Mouse (Mus musculus) embryonic facial prominence, embryonic 15.5 days (tissue): ENCODE measurements around the gene Cnst. TPM values are rescaled to one million over a fixed set of nuclear protein-coding genes. Genes with fewer than 3 reads are reported as not detected.

ENCODE experiments used
- ATAC-seq: fragments of 200-750 bp; cut with Nextera tagmentation; 2 replicates; pipeline ENCODE4 v1.8.0; 2017; ENCODE audit warnings: low read depth, moderate TSS enrichment; ENCODE audit not compliant: insufficient number of reproducible peaks, low FRiP score, low TSS enrichment
- H3K27ac ChIP-seq: fragments of 300-500 bp; sonication (generic); replicated peaks from 2 replicates; pipeline ENCODE4 v1.5.1; 2015; ENCODE audit warnings: mild to moderate bottlenecking, inconsistent platforms
- H3K27me3 ChIP-seq: fragments of 300-500 bp; sonication (generic); 2 replicates; pipeline ENCODE4 v1.6.1; 2015; ENCODE audit warnings: inconsistent platforms
- H3K36me3 ChIP-seq: fragments of 300-500 bp; sonication (generic); 2 replicates; pipeline ENCODE4 v1.6.1; 2015; ENCODE audit warnings: mild to moderate bottlenecking, inconsistent platforms
- H3K4me1 ChIP-seq: fragments of 300-500 bp; sonication (generic); 2 replicates; pipeline ENCODE4 v1.6.1; 2015; ENCODE audit warnings: inconsistent platforms
- H3K4me2 ChIP-seq: fragments of 300-500 bp; sonication (generic); replicated peaks from 2 replicates; pipeline ENCODE4 v1.6.1; 2015; ENCODE audit warnings: mild to moderate bottlenecking, inconsistent platforms
- H3K4me3 ChIP-seq: fragments of 300-500 bp; sonication (generic); replicated peaks from 2 replicates; pipeline ENCODE4 v1.5.1; 2015; ENCODE audit warnings: mild to moderate bottlenecking, inconsistent platforms
- H3K9ac ChIP-seq: fragments of 300-500 bp; sonication (generic); 2 replicates; pipeline ENCODE4 v1.6.1; 2015; ENCODE audit warnings: inconsistent platforms
- H3K9me3 ChIP-seq: fragments of 300-500 bp; sonication (generic); replicated peaks from 2 replicates; pipeline ENCODE4 v1.6.1; 2016; ENCODE audit warnings: inconsistent platforms
- WGBS: fragments of 180-500 bp; shearing (Covaris S2); methylation state at CpG from one replicate; pipeline ENCODE4 v1.1.7; 2015; 5-methylcytosine and 5-hydroxymethylcytosine counted together
- polyA plus RNA-seq: library from polyadenylated mRNA; unstranded; fragments of >200 nt; fragmentation: Nextera tagmentation; extraction: Ambion mirVana; gene quantifications from 2 replicates; pipeline ENCODE4 v1.2.1, GENCODE M21; 2015

The Cnst gene
- polyA plus RNA-seq, 1 experiment from 2014 or later: 16.7 TPM

GRCm38 (mm10) chr1:179580200-179580599, 34.0 kb downstream of the Cnst start:
- Histone ChIP-seq H3K9ac (no peak overlapping the region), H3K9me3 (no peaks in the 10 kb centered on the region), H3K27ac (no peak overlapping the region), H3K27me3 (no peaks in the 10 kb centered on the region), H3K4me3 (no peak overlapping the region), H3K4me2 (no peak overlapping the region), H3K36me3 (peaks cover 9% of the 10 kb centered on the region; the same call in 1 of the 2 replicates), H3K4me1 (0 out of 2 replicates have a peak, but pooled peaks cover 4% of the 10 kb centered on the region)
- WGBS: 74% methylated on average over 8 of the region's 8 CpGs
- ATAC-seq: no peak

- no peaks in the 10 kb centered on the region for H3K9me3 ChIP-seq
- ATAC-seq: no peak
- peaks cover 8% of the 10 kb centered on the region; the same call in 1 of the 2 replicates for H3K4me1 ChIP-seq
- no peak overlapping the region for H3K9ac ChIP-seq
- H3K36me3 ChIP-seq: peaks cover 9% of the 10 kb centered on the region; the same call in 1 of the 2 replicates
- H3K27me3 ChIP-seq: no peaks in the 10 kb centered on the region
- no peak overlapping the region for H3K27ac ChIP-seq
- H3K4me3 ChIP-seq: no peak overlapping the region
- WGBS: 77% methylated on average over 10 of the region's 10 CpGs
- H3K4me2 ChIP-seq: no peak overlapping the region
Observed at GRCm38 (mm10) chr1:179581422-179581821, 35.3 kb downstream of the Cnst start.

GRCm38 (mm10) chr1:179582021-179582433, 35.9 kb downstream of the Cnst start:
- Histone ChIP-seq H3K9ac (no peak overlapping the region), H3K36me3 (peaks cover 9% of the 10 kb centered on the region; the same call in 1 of the 2 replicates), H3K4me3 (no peak overlapping the region), H3K4me1 (peaks cover 14% of the 10 kb centered on the region), H3K9me3 (no peaks in the 10 kb centered on the region), H3K27ac (no peak overlapping the region), H3K4me2 (no peak overlapping the region), H3K27me3 (no peaks in the 10 kb centered on the region)
- 46% methylated on average over 6 of the region's 6 CpGs for WGBS
- no peak for ATAC-seq

- no peak overlapping the region for H3K4me2 ChIP-seq
- H3K4me3 ChIP-seq: no peak overlapping the region
- 92% methylated on average over 3 of the region's 3 CpGs for WGBS
- H3K9me3 ChIP-seq: no peaks in the 10 kb centered on the region
- H3K9ac ChIP-seq: no peak overlapping the region
- no peaks in the 10 kb centered on the region for H3K27me3 ChIP-seq
- ATAC-seq: no peak
- peaks cover 9% of the 10 kb centered on the region; the same call in 1 of the 2 replicates for H3K36me3 ChIP-seq
- H3K4me1 ChIP-seq: peaks cover 16% of the 10 kb centered on the region
- H3K27ac ChIP-seq: no peak overlapping the region
Observed at GRCm38 (mm10) chr1:179583090-179583489, 36.9 kb downstream of the Cnst start.

GRCm38 (mm10) chr1:179584220-179584619, 38.0 kb downstream of the Cnst start:
- H3K9me3 ChIP-seq: no peaks in the 10 kb centered on the region
- H3K27ac ChIP-seq: no peak overlapping the region
- peaks cover 9% of the 10 kb centered on the region; the same call in 1 of the 2 replicates for H3K36me3 ChIP-seq
- WGBS: 87% methylated on average over 4 of the region's 4 CpGs
- ATAC-seq: no peak
- peaks cover 16% of the 10 kb centered on the region for H3K4me1 ChIP-seq
- H3K4me3 ChIP-seq: no peak overlapping the region
- no peaks in the 10 kb centered on the region for H3K27me3 ChIP-seq
- H3K4me2 ChIP-seq: no peak overlapping the region
- no peak overlapping the region for H3K9ac ChIP-seq

GRCm38 (mm10) chr1:179585646-179586045, 39.5 kb downstream of the Cnst start:
- Histone ChIP-seq H3K4me2 (no peak overlapping the region), H3K9me3 (no peaks in the 10 kb centered on the region), H3K36me3 (no peaks in the 10 kb centered on the region), H3K4me1 (peaks cover 16% of the 10 kb centered on the region), H3K4me3 (no peak overlapping the region), H3K27ac (no peak overlapping the region), H3K9ac (no peak overlapping the region), H3K27me3 (no peaks in the 10 kb centered on the region)
- no peak for ATAC-seq
- 78% methylated on average over 9 of the region's 9 CpGs for WGBS

- Histone ChIP-seq H3K27ac (no peak overlapping the region), H3K27me3 (no peaks in the 10 kb centered on the region), H3K9me3 (no peaks in the 10 kb centered on the region), H3K4me2 (no peak overlapping the region), H3K4me1 (peaks cover 13% of the 10 kb centered on the region), H3K4me3 (no peak overlapping the region), H3K9ac (no peak overlapping the region), H3K36me3 (no peaks in the 10 kb centered on the region)
- WGBS: 26% methylated on average over 3 of the region's 3 CpGs
- no peak for ATAC-seq
Observed at GRCm38 (mm10) chr1:179586430-179587095, 40.4 kb downstream of the Cnst start.

- peaks cover 13% of the 10 kb centered on the region for H3K4me1 ChIP-seq
- H3K27me3 ChIP-seq: no peaks in the 10 kb centered on the region
- no peak overlapping the region for H3K4me2 ChIP-seq
- H3K4me3 ChIP-seq: no peak overlapping the region
- H3K27ac ChIP-seq: no peak overlapping the region
- H3K9ac ChIP-seq: no peak overlapping the region
- 73% methylated on average over 4 of the region's 4 CpGs for WGBS
- H3K36me3 ChIP-seq: peaks cover 4% of the 10 kb centered on the region; the same call in 1 of the 2 replicates
- H3K9me3 ChIP-seq: no peaks in the 10 kb centered on the region
- no peak for ATAC-seq
Observed at GRCm38 (mm10) chr1:179588230-179588629, 42.1 kb downstream of the Cnst start.

GRCm38 (mm10) chr1:179591639-179592038, 45.5 kb downstream of the Cnst start:
- H3K36me3 ChIP-seq: peaks cover 4% of the 10 kb centered on the region; the same call in 1 of the 2 replicates
- H3K4me2 ChIP-seq: no peak overlapping the region
- H3K4me3 ChIP-seq: no peak overlapping the region
- no peak overlapping the region for H3K9ac ChIP-seq
- peak; percentile 34; the same call in 1 of the 2 replicates for ATAC-seq
- no peak overlapping the region for H3K27ac ChIP-seq
- H3K27me3 ChIP-seq: no peaks in the 10 kb centered on the region
- no peaks in the 10 kb centered on the region for H3K9me3 ChIP-seq
- peaks cover 6% of the 10 kb centered on the region for H3K4me1 ChIP-seq
- 77% methylated on average over 12 of the region's 12 CpGs for WGBS

- H3K4me2 ChIP-seq: no peak overlapping the region
- H3K4me3 ChIP-seq: no peak overlapping the region
- peaks cover 1% of the 10 kb centered on the region; the same call in 1 of the 2 replicates for H3K4me1 ChIP-seq
- no peak for ATAC-seq
- no peaks in the 10 kb centered on the region for H3K9me3 ChIP-seq
- H3K27me3 ChIP-seq: no peaks in the 10 kb centered on the region
- H3K36me3 ChIP-seq: peaks cover 4% of the 10 kb centered on the region; the same call in 1 of the 2 replicates
- WGBS: 74% methylated on average over 2 of the region's 2 CpGs
- no peak overlapping the region for H3K9ac ChIP-seq
- H3K27ac ChIP-seq: no peak overlapping the region
Observed at GRCm38 (mm10) chr1:179592143-179592542, 46.0 kb downstream of the Cnst start.

GRCm38 (mm10) chr1:179592972-179593371, 46.8 kb downstream of the Cnst start:
- no peaks in the 10 kb centered on the region for H3K9me3 ChIP-seq
- no peak overlapping the region for H3K27ac ChIP-seq
- no peak overlapping the region for H3K4me2 ChIP-seq
- peaks cover 4% of the 10 kb centered on the region; the same call in 1 of the 2 replicates for H3K36me3 ChIP-seq
- no peak overlapping the region for H3K9ac ChIP-seq
- H3K4me3 ChIP-seq: no peak overlapping the region
- H3K4me1 ChIP-seq: no peaks in the 10 kb centered on the region
- H3K27me3 ChIP-seq: no peaks in the 10 kb centered on the region
- ATAC-seq: no peak
- 77% methylated on average over 7 of the region's 7 CpGs for WGBS

- no peaks in the 10 kb centered on the region for H3K27me3 ChIP-seq
- WGBS: 91% methylated on average over 6 of the region's 6 CpGs
- no peak overlapping the region for H3K4me3 ChIP-seq
- H3K36me3 ChIP-seq: no peaks in the 10 kb centered on the region
- no peaks in the 10 kb centered on the region for H3K4me1 ChIP-seq
- no peaks in the 10 kb centered on the region for H3K9me3 ChIP-seq
- no peak overlapping the region for H3K9ac ChIP-seq
- H3K27ac ChIP-seq: no peak overlapping the region
- no peak; the same call in 1 of the 2 replicates for ATAC-seq
- no peak overlapping the region for H3K4me2 ChIP-seq
Observed at GRCm38 (mm10) chr1:179598386-179598785, 52.2 kb downstream of the Cnst start.
